Mouse (Mus musculus) CH12.LX (cell line): ENCODE measurements at regions not wholly inside any gene's neighbourhood (a gene's known extent, or its start where the extent isn't known, plus 50 kb on each side); places are given as distances from the start of the nearest gene placed in this dataset.

Source experiments
- DNase-seq: peaks from one replicate; pipeline ENCODE4 v3.0.0-alpha.2; 2013; ENCODE audit errors: extremely low read depth
- H3K27ac ChIP-seq: 2 replicates; pipeline ENCODE4 v1.5.1; 2012; ENCODE audit warnings: low read depth, mild to moderate bottlenecking, control low read depth, moderate library complexity; ENCODE audit not compliant: insufficient read depth
- H3K27me3 ChIP-seq: replicated peaks from 2 replicates; pipeline ENCODE3; 2012; ENCODE audit warnings: inconsistent platforms
- H3K36me3 ChIP-seq, 2 experiments: replicated peaks in 1 of 2; 2 replicates each; pipeline versions ENCODE3 to v1.6.1; 2012; ENCODE audit warnings: inconsistent platforms in 1 of 2, low read length in 1 of 2, mild to moderate bottlenecking in 1 of 2, mixed read lengths in 1 of 2, moderate library complexity in 1 of 2; ENCODE audit not compliant: control insufficient read depth in 1 of 2, insufficient read depth in 1 of 2
- H3K4me1 ChIP-seq, 2 experiments: 2 replicates each; pipeline ENCODE4 v1.6.1; 2012; ENCODE audit warnings: inconsistent platforms in 1 of 2, moderate library complexity in 1 of 2; ENCODE audit not compliant: insufficient read depth in 2 of 2, control insufficient read depth in 1 of 2
- H3K4me2 ChIP-seq: 2 replicates; pipeline ENCODE4 v1.6.1; 2012; ENCODE audit warnings: low read depth, mild to moderate bottlenecking, control low read depth; ENCODE audit not compliant: poor library complexity, insufficient read depth, severe bottlenecking
- H3K4me3 ChIP-seq, 3 experiments: fragments of 150-350 bp in 1 of 3; sonication (generic) in 1 of 3; replicated peaks in 1 of 3; 2 replicates each; pipeline versions ENCODE3 to v1.5.1; 2011 to 2012; ENCODE audit warnings: low read depth in 2 of 3, low read length in 2 of 3, mild to moderate bottlenecking in 2 of 3, moderate library complexity in 2 of 3, control low read depth in 1 of 3, improper control_type of control experiment in 1 of 3, inconsistent platforms in 1 of 3, mixed read lengths in 1 of 3; ENCODE audit not compliant: poor library complexity in 1 of 3
- H3K79me2 ChIP-seq: replicated peaks from 2 replicates; pipeline ENCODE4 v1.6.1; 2012; ENCODE audit warnings: mild to moderate bottlenecking, moderate library complexity; ENCODE audit not compliant: control insufficient read depth, poor library complexity, insufficient read depth, severe bottlenecking; ENCODE audit errors: extremely low read depth
- H3K9ac ChIP-seq: 2 replicates; pipeline ENCODE4 v1.6.1; 2012; ENCODE audit warnings: low read depth, mild to moderate bottlenecking, control low read depth, moderate library complexity; ENCODE audit not compliant: insufficient read depth
- H3K9me3 ChIP-seq: replicated peaks from 2 replicates; pipeline ENCODE3; 2012; ENCODE audit warnings: low read length, inconsistent platforms, mixed read lengths
- EP300 ChIP-seq: IDR thresholded peaks from 2 replicates; pipeline ENCODE4 v1.6.1; 2011; ENCODE audit warnings: low read length, improper control_type of control experiment
- ETS1 ChIP-seq: conservative IDR thresholded peaks from 2 replicates; pipeline ENCODE4 v1.6.1; 2012; ENCODE audit warnings: low read depth, mild to moderate bottlenecking, inconsistent platforms, low read length, improper control_type of control experiment, moderate library complexity
- GABPA ChIP-seq: IDR thresholded peaks from 2 replicates; pipeline ENCODE4 v1.6.1; 2012; ENCODE audit warnings: low read depth, low read length, improper control_type of control experiment, inconsistent platforms; ENCODE audit not compliant: insufficient replicate concordance
- HCFC1 ChIP-seq: IDR thresholded peaks from 2 replicates; pipeline ENCODE4 v1.6.1; 2012; ENCODE audit warnings: low read depth, mild to moderate bottlenecking, inconsistent platforms, low read length, improper control_type of control experiment
- JUN ChIP-seq: IDR thresholded peaks from 2 replicates; pipeline ENCODE4 v1.6.1; 2011; ENCODE audit warnings: low read depth, mild to moderate bottlenecking, low read length, improper control_type of control experiment, moderate library complexity; ENCODE audit not compliant: insufficient read depth
- MAZ ChIP-seq: IDR thresholded peaks from 2 replicates; pipeline ENCODE4 v1.6.1; 2012; ENCODE audit warnings: low read depth, mild to moderate bottlenecking, inconsistent platforms, low read length, improper control_type of control experiment, moderate library complexity
- MEF2A ChIP-seq: IDR thresholded peaks from 2 replicates; pipeline ENCODE4 v1.6.1; 2014; ENCODE audit warnings: low read depth, mild to moderate bottlenecking, inconsistent platforms, low read length, improper control_type of control experiment, borderline replicate concordance
- MYC ChIP-seq: IDR thresholded peaks from 2 replicates; pipeline ENCODE4 v1.6.1; 2011; ENCODE audit warnings: low read depth, mild to moderate bottlenecking, improper control_type of control experiment, low read length
- NRF1 ChIP-seq: IDR thresholded peaks from 2 replicates; pipeline ENCODE4 v1.6.1; 2014; ENCODE audit warnings: low read depth, mild to moderate bottlenecking, inconsistent platforms, low read length, improper control_type of control experiment, moderate library complexity
- RAD21 ChIP-seq: IDR thresholded peaks from 2 replicates; pipeline ENCODE4 v1.6.1; 2011; ENCODE audit warnings: low read depth, mild to moderate bottlenecking, low read length, improper control_type of control experiment, moderate library complexity
- RCOR1 ChIP-seq: conservative IDR thresholded peaks from 2 replicates; pipeline ENCODE4 v1.6.1; 2012; ENCODE audit warnings: low read depth, mild to moderate bottlenecking, inconsistent platforms, low read length, improper control_type of control experiment
- UBTF ChIP-seq: IDR thresholded peaks from 2 replicates; pipeline ENCODE4 v1.6.1; 2012; ENCODE audit warnings: low read depth, mild to moderate bottlenecking, inconsistent platforms, low read length, improper control_type of control experiment, moderate library complexity
- USF2 ChIP-seq: conservative IDR thresholded peaks from 2 replicates; pipeline ENCODE4 v1.6.1; 2011; ENCODE audit warnings: low read depth, low read length, improper control_type of control experiment
- ZKSCAN1 ChIP-seq: IDR thresholded peaks from 2 replicates; pipeline ENCODE4 v1.6.1; 2012; ENCODE audit warnings: low read depth, inconsistent platforms, low read length, improper control_type of control experiment, borderline replicate concordance
- ZMIZ1 ChIP-seq: IDR thresholded peaks from 2 replicates; pipeline ENCODE4 v1.6.1; 2012; ENCODE audit warnings: low read depth, mild to moderate bottlenecking, inconsistent platforms, low read length, improper control_type of control experiment
- dilution Hi-C: fragments of 300-500 bp; cut with MboI; formaldehyde crosslinking; loops from 2 replicates; pipeline ENCODE4 v1.14.3; 2020; ENCODE audit warnings: low sequenced_read_pairs; ENCODE audit not compliant: extremely low pct_unique_long_range_greater_than_20kb, extremely low pct_ligation_motif_present
- in situ Hi-C: fragments of 300-500 bp; cut with MboI; formaldehyde crosslinking; loops from 3 replicates; pipeline ENCODE4 v1.14.3; 2019; ENCODE audit warnings: low sequenced_read_pairs, low pct_ligation_motif_present, low pct_unique_long_range_greater_than_20kb, mixed read lengths

DNA sequence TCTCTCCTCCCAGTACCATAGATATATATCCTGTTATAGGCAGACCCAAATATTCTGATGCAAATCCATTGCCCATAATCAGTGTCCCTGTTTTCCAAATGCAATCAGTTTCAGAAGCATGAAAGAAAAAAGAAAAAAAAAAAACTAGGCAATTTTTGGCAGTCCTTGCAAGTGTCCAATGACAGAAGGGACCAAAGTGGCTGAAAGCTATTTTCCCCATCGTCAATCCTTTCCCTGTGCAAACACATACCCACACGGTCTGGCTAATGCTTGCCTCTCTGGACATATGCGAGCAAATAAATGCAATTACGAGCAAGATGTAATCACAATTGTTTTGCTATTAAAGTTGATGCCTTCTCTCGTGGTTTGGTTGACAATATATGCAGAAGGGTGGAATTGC is 288.9 kb upstream of the Dynlrb2 start:
- Histone ChIP-seq H3K4me2 (no peak overlapping the region), H3K79me2 (no peaks in the 10 kb centered on the region), H3K4me1 (no peaks in the 10 kb centered on the region), H3K9ac (no peak overlapping the region), H3K9me3 (no peaks in the 10 kb centered on the region), H3K4me3 (no peak overlapping the region), H3K27ac (no peak overlapping the region), H3K27me3 (peaks cover 70% of the 10 kb centered on the region), H3K36me3 (no peaks in the 10 kb centered on the region)
- dilution Hi-C loops, result no loop called here
- TF ChIP-seq RAD21 (no peak), MEF2A (no peak), USF2 (no peak)
- in situ Hi-C loops, result no loop called here
- no peak for DNase-seq

DNA sequence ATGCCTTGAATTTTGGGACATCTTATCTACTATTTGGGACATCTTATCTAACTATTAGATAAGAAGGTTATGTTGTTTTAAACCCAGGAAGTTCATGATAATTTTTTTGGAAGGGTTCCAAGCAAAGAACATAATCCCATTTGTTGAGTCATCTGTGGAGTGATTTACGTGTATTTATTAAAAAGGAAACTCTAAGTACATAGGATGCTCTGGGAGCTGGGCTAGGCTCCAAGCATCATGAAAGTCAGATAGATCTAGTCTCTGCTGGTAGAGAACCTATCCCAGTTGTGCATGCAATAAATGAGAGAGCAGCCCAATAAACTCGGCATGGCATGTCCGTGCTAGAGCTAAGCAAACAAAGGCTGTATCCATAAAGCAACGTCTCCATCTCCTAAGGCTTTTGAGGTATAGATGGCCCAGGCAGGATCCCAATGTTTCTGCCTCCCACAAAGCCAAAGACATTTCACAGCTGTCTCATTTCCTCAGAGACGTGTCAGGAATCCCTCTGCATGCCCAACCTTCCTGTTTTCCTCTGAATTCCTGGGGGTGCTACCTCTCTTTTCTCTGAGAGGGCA is 289.4 kb upstream of the Dynlrb2 start:
- H3K4me2 ChIP-seq, result no peak overlapping the region

DNA sequence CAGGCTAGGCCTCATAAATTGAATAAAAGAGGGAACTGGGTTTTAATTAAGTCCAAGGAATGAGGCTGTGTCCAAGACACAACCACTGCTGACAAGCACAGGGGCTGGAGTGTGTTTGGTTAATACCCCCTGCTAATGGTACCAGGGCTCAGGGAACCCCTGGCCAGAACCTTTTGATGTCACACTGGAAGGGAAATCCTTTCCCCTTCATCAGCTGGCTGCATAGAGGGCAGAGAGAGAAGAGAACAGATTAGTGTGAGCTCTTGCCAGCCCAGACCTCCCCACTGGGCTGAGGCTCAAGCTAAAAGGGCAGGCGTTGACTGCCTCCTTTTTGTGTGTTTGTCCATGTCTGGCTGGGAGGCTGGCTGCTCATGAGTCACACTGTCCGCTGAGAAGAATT is 301.1 kb upstream of the Dynlrb2 start:
- H3K4me1 ChIP-seq, result no peaks in the 10 kb centered on the region; a peak in 1 of 4 replicates
- H3K9me3 ChIP-seq, result no peaks in the 10 kb centered on the region
- no peaks in the 10 kb centered on the region for H3K79me2 ChIP-seq
- dilution Hi-C loops, result no loop called here
- H3K27me3 ChIP-seq, result peaks cover 73% of the 10 kb centered on the region
- TF ChIP-seq ZKSCAN1 (no peak), UBTF (no peak), GABPA (no peak), RCOR1 (no peak), ETS1 (no peak), NRF1 (no peak), HCFC1 (no peak), MAZ (no peak), EP300 (no peak), MEF2A (no peak), JUN (no peak), MYC (no peak)
- TF ChIP-seq, all 38 proteins: peak for 0
- Histone ChIP-seq H3K36me3 (no peaks in the 10 kb centered on the region), H3K27ac (no peak overlapping the region), H3K9ac (no peak overlapping the region), H3K4me2 (no peak overlapping the region), H3K4me3 (no peak overlapping the region)
- DNase-seq, result no peak
- in situ Hi-C loops, result no loop called here

More for the DNA sequence above, 289.4 kb upstream of the Dynlrb2 start:
- H3K4me1 ChIP-seq, result no peaks in the 10 kb centered on the region
- dilution Hi-C loops (no loop called here), in situ Hi-C loops (no loop called here)
- no peak for DNase-seq
- H3K79me2 ChIP-seq, result no peaks in the 10 kb centered on the region
- no peaks in the 10 kb centered on the region for H3K9me3 ChIP-seq
- no peaks in the 10 kb centered on the region for H3K36me3 ChIP-seq
- TF ChIP-seq ZMIZ1, result no peak
- TF ChIP-seq GABPA, result no peak
- TF ChIP-seq MAZ, result no peak
- TF ChIP-seq ZKSCAN1, result no peak
- TF ChIP-seq MYC, result no peak
- peaks cover 69% of the 10 kb centered on the region for H3K27me3 ChIP-seq
- no peak overlapping the region for H3K9ac ChIP-seq
- no peak overlapping the region for H3K4me3 ChIP-seq
- no peak overlapping the region for H3K27ac ChIP-seq
